Mouse (Mus musculus) cerebellum, adult 9-10 months (tissue): ENCODE results near the gene Rnf151.
"Not testable (repeated sequence)": the region's sequence is repeated elsewhere in the genome, so short reads cannot be mapped to it uniquely, and the experiment has no call there.

Experiments used
- DNase-seq: peaks from one replicate; pipeline ENCODE4 v3.0.0; 2022

Rnf151 gene

GRCm38 (mm10) chr17:24732233-24732935, 14.5 kb upstream of the Rnf151 start:
- no peak for DNase-seq

DNA sequence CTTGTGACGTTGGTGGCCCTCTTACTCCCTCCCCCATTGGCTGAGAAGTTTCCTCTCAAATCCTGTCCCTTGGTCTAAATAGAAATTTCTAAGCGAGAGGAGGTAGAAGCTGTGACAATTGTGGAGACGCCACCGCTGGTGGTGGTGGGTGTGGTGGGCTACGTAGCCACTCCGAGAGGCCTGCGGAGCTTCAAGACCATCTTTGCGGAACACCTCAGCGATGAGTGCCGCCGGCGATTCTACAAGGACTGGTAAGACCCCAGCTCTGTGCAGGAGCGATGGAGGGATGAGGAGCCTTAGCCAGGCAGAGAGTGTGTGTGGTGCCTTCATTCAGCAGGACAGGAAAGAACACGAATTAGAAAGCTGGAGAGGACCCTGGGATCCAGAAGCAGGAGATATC, 12.9 kb upstream of the Rnf151 start:
- no peak for DNase-seq

GRCm38 (mm10) chr17:24729067-24729466, 11.2 kb upstream of the Rnf151 start:
- DNase-seq = no peak

- DNase-seq = no peak
Measured at GRCm38 (mm10) chr17:24728184-24728583, 10.3 kb upstream of the Rnf151 start.

GRCm38 (mm10) chr17:24727618-24728017, 9.8 kb upstream of the Rnf151 start, which contains the start of gene Rpl3l:
Gene Rpl3l (plus strand): TSS chr17:24727820.
- DNase-seq = no peak

DNA sequence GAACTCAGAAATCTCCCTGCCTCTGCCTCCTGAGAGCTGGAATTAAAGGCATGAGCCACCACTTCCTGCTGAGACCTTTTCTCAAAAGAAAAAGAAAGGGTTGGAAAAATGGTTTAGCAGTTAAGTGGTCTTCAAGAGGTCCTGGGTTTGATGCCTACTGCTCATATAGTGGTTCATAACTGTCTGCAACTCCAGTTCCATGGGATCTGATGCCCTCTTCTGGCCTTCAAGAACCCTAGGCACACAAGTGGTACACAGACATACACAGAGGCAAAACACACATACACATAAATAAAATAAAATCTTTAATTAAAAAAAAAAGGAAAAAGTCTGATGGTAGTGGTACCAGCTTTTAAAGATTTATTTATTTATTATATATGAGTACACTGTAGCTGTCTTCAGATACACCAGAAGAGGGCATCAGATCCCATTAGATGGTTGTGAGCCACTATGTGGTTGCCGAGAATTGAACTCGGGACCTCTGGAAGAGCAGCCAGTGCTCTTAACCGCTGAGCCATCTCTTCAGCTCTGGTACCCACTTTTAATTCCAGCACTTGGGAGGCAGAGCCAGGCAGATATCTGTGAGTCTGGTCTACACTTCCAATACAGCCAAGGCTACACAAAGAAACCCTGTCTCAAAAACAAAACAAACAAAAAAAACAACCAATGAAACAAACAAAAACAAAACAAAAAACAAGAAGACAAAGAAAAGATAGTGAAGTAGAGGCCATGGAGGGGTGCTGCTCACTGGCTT, 8.0 kb upstream of the Rnf151 start:
- DNase-seq = no peak

- peak; percentile 97 for DNase-seq
Measured at GRCm38 (mm10) chr17:24724184-24724583, 6.3 kb upstream of the Rnf151 start, which contains the start of gene Ndufb10. Gene Ndufb10 (minus strand): TSS chr17:24724478.

DNA sequence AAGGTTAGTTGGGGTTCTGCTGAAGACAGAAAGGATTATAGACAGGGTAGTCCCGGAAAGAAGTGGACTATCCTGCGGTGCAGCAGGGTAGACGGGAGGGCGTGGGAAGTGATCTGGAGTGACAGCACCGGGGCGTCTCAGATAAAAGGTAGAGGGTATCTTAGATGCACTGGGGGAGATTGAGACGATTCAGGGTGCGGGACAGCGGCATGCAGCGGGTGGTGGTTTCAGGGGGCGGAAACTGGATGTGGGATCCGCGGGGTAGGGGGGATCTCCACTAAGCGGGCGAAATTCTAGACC, 6.0 kb upstream of the Rnf151 start:
- DNase-seq = no peak

DNA sequence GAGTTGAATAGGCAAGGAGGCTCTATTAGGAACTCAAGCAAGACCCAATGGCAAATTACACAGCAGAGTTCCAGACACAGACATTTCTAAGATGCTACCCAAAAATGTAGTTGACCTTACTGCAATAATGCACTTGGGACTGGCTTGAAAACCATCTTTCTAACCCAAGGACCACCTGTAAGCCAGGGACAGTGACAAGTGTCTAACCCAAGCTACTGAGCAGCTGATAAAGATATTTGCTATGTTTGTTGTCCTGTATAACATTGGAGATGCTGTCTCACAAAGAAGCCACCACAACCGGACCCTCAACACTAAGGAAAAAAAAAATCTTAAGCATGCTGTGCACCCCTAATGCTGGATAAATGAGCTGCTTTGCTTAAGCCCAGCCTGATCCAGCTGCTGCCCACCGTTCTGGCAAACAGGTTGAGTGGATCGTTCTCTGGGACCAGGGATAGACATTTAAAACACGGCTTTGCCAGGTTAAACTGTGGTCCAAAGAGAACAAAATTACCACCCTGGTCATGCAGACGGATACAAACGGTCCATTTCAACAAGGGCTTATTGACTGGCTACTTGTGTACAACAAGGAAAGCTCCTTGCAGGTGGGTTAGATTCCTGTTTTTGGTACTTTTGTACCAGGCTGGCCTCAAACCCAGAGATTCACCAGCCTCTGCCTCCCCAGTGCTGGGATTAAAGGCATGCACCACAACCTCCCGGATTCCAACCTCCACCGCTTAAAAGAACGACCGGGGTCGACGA, 5.4 kb upstream of the Rnf151 start:
- DNase-seq = no peak

- no peak for DNase-seq
Measured at GRCm38 (mm10) chr17:24722220-24722924, 4.5 kb upstream of the Rnf151 start.

DNA sequence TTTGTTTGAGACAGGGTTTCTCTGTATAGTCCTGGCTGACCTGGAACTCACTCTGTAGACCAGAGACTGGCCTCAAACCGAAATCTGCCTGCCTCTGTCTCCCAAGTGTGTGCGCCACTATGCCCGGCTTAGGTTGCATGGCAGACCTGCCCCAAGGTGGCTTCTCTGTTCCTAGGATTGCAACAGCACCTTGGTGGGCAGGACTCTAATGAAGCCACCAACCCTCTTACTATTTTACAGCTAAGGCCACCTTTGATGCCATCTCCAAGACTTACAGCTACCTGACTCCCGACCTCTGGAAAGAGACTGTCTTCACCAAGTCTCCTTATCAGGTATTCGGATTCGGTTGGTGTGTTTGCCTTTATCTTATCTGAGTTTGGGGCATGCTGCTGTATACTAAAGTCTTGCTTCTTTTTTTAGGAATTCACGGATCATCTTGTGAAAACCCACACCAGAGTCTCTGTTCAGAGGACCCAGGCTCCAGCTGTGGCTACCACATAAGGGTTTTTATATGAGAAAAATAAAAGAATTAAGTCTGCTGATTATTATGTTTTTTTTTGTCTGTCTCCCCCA, 3.6 kb upstream of the Rnf151 start:
- not testable (repeated sequence) for DNase-seq

- not testable (repeated sequence) for DNase-seq
Measured at GRCm38 (mm10) chr17:24720616-24721015, 2.8 kb upstream of the Rnf151 start.

DNA sequence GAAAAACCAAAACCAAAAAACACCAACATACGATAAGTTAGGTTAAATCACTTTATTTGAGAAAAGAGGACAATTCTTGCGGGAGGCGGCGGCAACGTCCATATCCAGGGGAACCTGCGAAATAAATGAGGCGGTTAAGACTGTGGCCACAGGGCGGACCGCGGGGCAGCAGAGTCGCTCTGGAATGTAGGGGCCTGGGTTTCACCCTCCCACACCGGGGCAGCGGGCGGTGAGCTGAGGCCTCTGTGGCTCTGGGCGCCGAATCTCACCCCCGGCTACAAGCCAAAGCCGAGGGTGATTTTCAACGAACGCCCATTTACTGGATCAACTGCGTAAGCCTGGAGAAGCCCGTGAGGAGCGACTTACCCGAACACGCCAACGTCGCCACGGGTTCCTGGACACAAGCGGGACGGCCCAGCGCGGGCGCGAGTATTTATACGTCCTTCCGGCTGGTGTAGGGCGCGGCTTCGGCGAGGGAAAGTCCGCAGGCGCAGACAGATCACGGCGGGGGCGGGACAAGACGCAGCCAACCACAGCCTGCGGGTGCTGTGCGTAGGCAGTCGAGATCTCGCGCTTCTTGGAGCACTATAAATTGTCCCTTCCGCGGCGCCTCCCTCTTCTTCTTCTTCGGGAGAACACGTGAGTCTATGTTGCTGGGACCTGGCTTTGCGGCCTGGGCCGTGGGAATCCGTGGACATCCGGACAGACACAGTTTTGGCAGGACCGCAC, 1.8 kb upstream of the Rnf151 start:
- DNase-seq = peak; percentile 97

GRCm38 (mm10) chr17:24718938-24719337, 1.1 kb upstream of the Rnf151 start:
- DNase-seq = not testable (repeated sequence)

- DNase-seq = no peak
Measured at GRCm38 (mm10) chr17:24716166-24716682, 1.6 kb downstream of the Rnf151 start.

DNA sequence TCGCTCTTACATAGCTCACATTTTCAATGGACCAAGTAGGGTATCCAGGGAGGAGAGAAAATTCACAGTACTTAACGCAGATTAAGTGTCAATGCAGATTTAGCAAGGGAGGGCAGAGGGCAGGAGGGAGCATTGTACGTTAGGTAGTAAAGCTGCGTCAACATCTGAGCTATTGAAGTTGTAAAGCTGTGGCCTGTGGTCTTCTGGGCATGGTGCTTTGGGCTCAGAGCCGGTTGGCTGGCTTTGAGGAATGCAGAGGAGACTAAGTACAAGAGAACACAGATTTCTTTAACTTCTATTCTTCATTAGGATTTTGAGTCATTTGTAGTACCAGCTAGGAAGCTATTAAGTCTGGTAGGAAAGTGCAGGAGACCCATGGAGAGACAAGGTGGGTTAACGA, 2.3 kb downstream of the Rnf151 start:
- no peak for DNase-seq

DNA sequence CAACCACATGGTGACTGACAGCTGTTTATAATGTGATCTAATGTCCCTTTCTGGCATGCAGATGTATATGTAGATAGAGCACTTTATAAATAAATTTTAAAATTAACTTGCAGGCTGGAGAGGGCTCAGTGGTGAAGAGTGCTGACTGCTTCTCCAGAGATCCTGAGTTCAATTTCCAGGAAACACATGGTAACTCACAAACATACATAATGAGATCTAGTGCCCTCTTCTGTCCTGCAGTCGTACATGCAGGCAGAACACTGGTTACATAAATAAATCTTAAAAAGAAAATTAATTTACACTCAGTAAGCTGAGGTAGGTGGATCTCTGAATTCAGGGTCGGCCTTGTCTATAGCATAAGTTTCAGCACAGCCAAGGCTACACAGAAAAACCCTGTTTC, 9.2 kb downstream of the Rnf151 start:
- DNase-seq = peak; percentile 53

DNA sequence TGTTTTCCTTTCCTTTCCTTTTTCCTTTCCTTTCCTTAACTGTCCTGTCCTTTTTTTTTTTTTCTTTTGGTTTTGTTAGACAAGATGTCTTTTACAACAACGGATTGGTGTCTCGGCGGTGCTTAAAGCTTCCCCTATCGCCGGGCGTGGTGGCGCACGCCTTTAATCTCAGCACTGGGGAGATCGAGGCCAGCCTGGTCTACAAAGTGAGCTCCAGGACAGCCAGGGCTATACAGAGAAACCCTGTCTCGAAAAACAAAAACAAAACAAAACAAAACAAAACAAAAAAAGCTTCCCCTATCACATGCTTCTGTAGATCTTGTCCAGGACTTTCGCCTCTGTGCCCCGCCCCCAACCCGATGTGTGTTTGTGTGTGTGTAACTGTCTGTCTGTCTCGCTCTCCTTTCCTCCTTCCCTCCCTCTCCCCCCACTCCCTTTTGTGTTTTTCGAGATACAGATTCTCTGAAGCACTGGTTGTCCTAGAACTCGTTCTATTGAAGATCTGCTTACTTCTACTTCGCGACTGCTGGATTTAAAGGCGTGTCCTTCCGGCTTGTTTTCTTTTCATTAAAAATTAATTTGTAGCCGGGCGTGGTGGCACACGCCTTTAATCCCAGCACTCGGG, 9.9 kb downstream of the Rnf151 start:
- no peak for DNase-seq

GRCm38 (mm10) chr17:24706982-24707800, 10.7 kb downstream of the Rnf151 start, which contains the start of gene Tbl3:
Gene Tbl3 (minus strand): TSS chr17:24707660.
- DNase-seq = peak; percentile 93

DNA sequence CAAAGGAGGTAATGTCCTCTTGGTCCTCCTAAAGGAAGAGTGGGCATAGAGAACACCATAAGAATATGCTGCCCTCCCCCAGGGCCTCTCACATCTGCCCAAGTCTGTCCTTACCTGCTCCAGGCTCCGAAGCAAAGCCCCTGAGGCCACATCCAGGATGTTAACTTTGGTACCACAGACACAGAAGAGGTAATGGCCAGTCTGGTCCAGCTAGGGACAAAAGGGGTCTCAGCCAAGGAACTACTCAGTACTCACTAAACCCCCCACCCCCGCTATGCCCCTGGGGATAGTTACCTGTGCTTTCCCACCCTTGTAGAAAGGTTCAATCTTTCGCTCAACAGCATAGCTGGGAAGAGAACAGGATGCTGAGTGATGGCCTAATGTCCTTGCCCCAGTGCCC, 12.0 kb downstream of the Rnf151 start:
- DNase-seq = peak; percentile 31
